Mouse (Mus musculus): ENCODE measurements around the gene Dyrk1a.

Gene Dyrk1a

GRCm38 (mm10) chr16:94559282-94559681 is 10.5 kb upstream of the Dyrk1a start:
- DNase-seq (ENCODE audit: low spot score in 2 of 2): no peak

GRCm38 (mm10) chr16:94559782-94560181 is 10.0 kb upstream of the Dyrk1a start:
- DNase-seq (ENCODE audit: low spot score in 2 of 2): no peak

GRCm38 (mm10) chr16:94560618-94561017 is 9.2 kb upstream of the Dyrk1a start:
- DNase-seq (ENCODE audit: low spot score in 2 of 2): no peak

- DNase-seq (ENCODE audit: low spot score in 2 of 2): no peak
These were observed 3.7 kb upstream of the Dyrk1a start for GRCm38 (mm10) chr16:94566124-94566523.

GRCm38 (mm10) chr16:94566834-94567585 is 2.8 kb upstream of the Dyrk1a start:
- no peak for DNase-seq (ENCODE audit: low spot score in 2 of 2)

GRCm38 (mm10) chr16:94567751-94568150 is 2.1 kb upstream of the Dyrk1a start:
- no peak for DNase-seq (ENCODE audit: low spot score in 2 of 2)

GRCm38 (mm10) chr16:94568335-94569228 is 1.2 kb upstream of the Dyrk1a start:
- no peak for DNase-seq (ENCODE audit: low spot score in 2 of 2)

GRCm38 (mm10) chr16:94570361-94571041 is 691 bp downstream of the Dyrk1a start:
- DNase-seq (ENCODE audit: low spot score in 2 of 2): peak; percentile 63 to 65

GRCm38 (mm10) chr16:94571111-94571993 is 1.5 kb downstream of the Dyrk1a start:
- no peak for DNase-seq (ENCODE audit: low spot score in 2 of 2)

- no peak for DNase-seq (ENCODE audit: low spot score in 2 of 2)
These were observed 2.6 kb downstream of the Dyrk1a start for GRCm38 (mm10) chr16:94572422-94572821.

GRCm38 (mm10) chr16:94574025-94574717 is 4.4 kb downstream of the Dyrk1a start:
- no peak for DNase-seq (ENCODE audit: low spot score in 2 of 2)

GRCm38 (mm10) chr16:94574718-94575094 is 4.9 kb downstream of the Dyrk1a start:
- no peak for DNase-seq (ENCODE audit: low spot score in 2 of 2)

GRCm38 (mm10) chr16:94575757-94576156 is 5.9 kb downstream of the Dyrk1a start:
- no peak for DNase-seq (ENCODE audit: low spot score in 2 of 2)

GRCm38 (mm10) chr16:94579348-94579747 is 9.5 kb downstream of the Dyrk1a start:
- no peak for DNase-seq (ENCODE audit: low spot score in 2 of 2)

GRCm38 (mm10) chr16:94580844-94581405 is 11.1 kb downstream of the Dyrk1a start:
- DNase-seq (ENCODE audit: low spot score in 2 of 2): no peak

- DNase-seq (ENCODE audit: low spot score in 2 of 2): no peak
These were observed 16.7 kb downstream of the Dyrk1a start for GRCm38 (mm10) chr16:94586349-94586990.

- no peak for DNase-seq (ENCODE audit: low spot score in 2 of 2)
These were observed 17.7 kb downstream of the Dyrk1a start for GRCm38 (mm10) chr16:94587461-94587860.

GRCm38 (mm10) chr16:94588171-94588570 is 18.4 kb downstream of the Dyrk1a start:
- DNase-seq (ENCODE audit: low spot score in 2 of 2): no peak

- DNase-seq (ENCODE audit: low spot score in 2 of 2): no peak
These were observed 19.2 kb downstream of the Dyrk1a start for GRCm38 (mm10) chr16:94588974-94589373.

GRCm38 (mm10) chr16:94589648-94590047 is 19.8 kb downstream of the Dyrk1a start:
- DNase-seq (ENCODE audit: low spot score in 2 of 2): no peak
